Mouse (Mus musculus) limb, embryonic 13.5 days (tissue): Measurements from ENCODE around the gene Fktn. TPM values are rescaled to one million over a fixed set of nuclear protein-coding genes. Genes with fewer than 3 reads are reported as not detected.

Experiments
- ATAC-seq: fragments of 200-750 bp; cut with Nextera tagmentation; 2 replicates; pipeline ENCODE4 v1.8.0; 2017; ENCODE audit warnings: low read depth, moderate number of reproducible peaks, moderate TSS enrichment; ENCODE audit not compliant: low FRiP score
- H3K27ac ChIP-seq: fragments of 300-500 bp; sonication (generic); 2 replicates; pipeline ENCODE4 v1.5.1; 2015; ENCODE audit warnings: inconsistent platforms, mild to moderate bottlenecking, moderate library complexity
- H3K27me3 ChIP-seq: fragments of 300-500 bp; sonication (generic); 2 replicates; pipeline ENCODE4 v1.6.1; 2015; ENCODE audit warnings: mild to moderate bottlenecking, inconsistent platforms
- H3K36me3 ChIP-seq: fragments of 300-500 bp; sonication (generic); 2 replicates; pipeline ENCODE4 v1.6.1; 2015; ENCODE audit warnings: inconsistent platforms, mild to moderate bottlenecking, moderate library complexity
- H3K4me1 ChIP-seq: fragments of 300-500 bp; sonication (generic); 2 replicates; pipeline ENCODE4 v1.6.1; 2015; ENCODE audit warnings: inconsistent platforms
- H3K4me2 ChIP-seq: fragments of 300-500 bp; sonication (generic); replicated peaks from 2 replicates; pipeline ENCODE4 v1.6.1; 2015; ENCODE audit warnings: inconsistent platforms, mild to moderate bottlenecking, moderate library complexity
- H3K4me3 ChIP-seq: fragments of 300-500 bp; sonication (generic); 2 replicates; pipeline ENCODE4 v1.5.1; 2015; ENCODE audit warnings: moderate library complexity, mild to moderate bottlenecking, inconsistent platforms
- H3K9ac ChIP-seq: fragments of 300-500 bp; sonication (generic); 2 replicates; pipeline ENCODE4 v1.6.1; 2015; ENCODE audit warnings: mild to moderate bottlenecking, inconsistent platforms
- H3K9me3 ChIP-seq: fragments of 300-500 bp; sonication (generic); 2 replicates; pipeline ENCODE4 v1.6.1; 2016; ENCODE audit warnings: inconsistent platforms
- WGBS: fragments of 180-500 bp; shearing (Covaris S2); methylation state at CpG from one replicate; pipeline ENCODE4 v1.1.7; 2015; 5-methylcytosine and 5-hydroxymethylcytosine counted together
- polyA plus RNA-seq: library from polyadenylated mRNA; unstranded; fragments of >200 nt; fragmentation: Nextera tagmentation; extraction: Ambion mirVana; gene quantifications from 2 replicates; pipeline ENCODE4 v1.2.1, GENCODE M21; 2015

Fktn gene
- polyA plus RNA-seq, 1 experiment from 2014 or later = 13.4 TPM

DNA sequence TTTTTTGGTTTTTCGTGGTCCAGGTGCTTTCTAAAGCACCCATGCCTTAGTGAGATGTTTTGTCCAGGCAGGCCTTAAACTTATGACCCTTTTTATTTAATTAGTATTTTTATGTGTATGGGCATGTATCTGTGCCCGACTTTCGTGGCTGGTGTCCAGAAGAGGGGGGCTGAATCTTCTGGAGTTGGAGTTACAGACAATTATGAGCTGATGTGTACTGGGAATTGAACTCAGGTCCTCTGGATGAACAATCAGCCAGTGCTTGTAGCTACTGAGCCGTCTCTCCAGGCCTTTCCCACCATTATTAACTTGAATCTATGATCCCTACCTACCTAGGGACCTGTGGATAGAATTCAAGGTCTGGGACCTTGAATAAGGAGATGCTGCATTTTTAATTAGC lies 67.6 kb downstream of the Fktn start:
- Histone ChIP-seq H3K4me1 (peaks cover 8% of the 10 kb centered on the region), H3K4me2 (no peak overlapping the region), H3K9ac (no peak overlapping the region), H3K36me3 (no peaks in the 10 kb centered on the region), H3K27me3 (peaks cover 28% of the 10 kb centered on the region), H3K9me3 (no peaks in the 10 kb centered on the region), H3K27ac (no peak overlapping the region), H3K4me3 (no peak overlapping the region)
- no peak for ATAC-seq
- WGBS = 62% methylated on average over 4 of the region's 4 CpGs

DNA sequence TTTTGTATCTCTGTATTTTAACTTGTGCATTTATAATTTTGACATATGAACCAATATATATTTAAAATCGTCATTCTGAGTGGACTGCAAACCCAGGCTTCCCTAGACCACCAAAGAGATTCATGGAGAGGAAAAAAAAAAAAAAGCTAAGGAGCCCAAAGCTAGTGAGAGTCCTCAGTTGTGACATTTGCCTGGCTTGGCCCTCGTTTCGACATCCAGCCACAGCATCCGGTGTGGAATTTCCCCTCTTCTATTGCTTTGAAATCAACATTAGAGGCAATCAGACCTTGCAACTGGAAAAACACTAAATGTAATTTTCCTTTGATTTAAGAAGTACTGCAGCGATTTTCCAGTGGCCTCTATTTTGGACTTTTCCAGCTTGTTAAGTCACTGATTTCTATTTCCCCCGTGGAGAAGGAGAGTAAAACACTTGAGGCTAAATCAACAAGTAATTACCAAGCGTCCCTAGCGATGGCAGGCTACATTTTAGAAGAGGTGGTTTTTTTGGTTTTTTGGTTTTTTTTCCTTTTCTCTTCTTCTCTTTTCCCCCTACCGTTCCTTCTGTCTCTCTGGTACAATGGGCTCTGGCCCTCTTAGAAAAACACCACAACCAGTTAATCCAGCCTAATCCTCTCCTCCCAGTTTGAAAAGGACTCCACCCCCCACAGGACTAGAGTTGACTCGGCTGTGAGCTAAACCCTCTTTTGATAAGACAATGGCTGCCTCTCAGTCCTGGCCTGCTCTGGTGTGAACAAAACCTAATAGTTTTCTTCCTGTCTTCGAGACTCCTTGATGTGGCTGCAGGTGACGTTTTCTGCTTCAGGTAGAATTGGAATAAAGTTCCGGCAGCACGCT lies 68.6 kb downstream of the Fktn start:
- H3K27ac ChIP-seq = no peak overlapping the region
- H3K36me3 ChIP-seq = no peaks in the 10 kb centered on the region
- no peak for ATAC-seq
- no peak overlapping the region for H3K4me3 ChIP-seq
- peaks cover 18% of the 10 kb centered on the region for H3K27me3 ChIP-seq
- H3K9ac ChIP-seq = no peak overlapping the region
- 28% methylated on average over 14 of the region's 14 CpGs for WGBS
- no peak overlapping the region for H3K4me2 ChIP-seq
- no peaks in the 10 kb centered on the region for H3K9me3 ChIP-seq
- peaks cover 8% of the 10 kb centered on the region for H3K4me1 ChIP-seq

DNA sequence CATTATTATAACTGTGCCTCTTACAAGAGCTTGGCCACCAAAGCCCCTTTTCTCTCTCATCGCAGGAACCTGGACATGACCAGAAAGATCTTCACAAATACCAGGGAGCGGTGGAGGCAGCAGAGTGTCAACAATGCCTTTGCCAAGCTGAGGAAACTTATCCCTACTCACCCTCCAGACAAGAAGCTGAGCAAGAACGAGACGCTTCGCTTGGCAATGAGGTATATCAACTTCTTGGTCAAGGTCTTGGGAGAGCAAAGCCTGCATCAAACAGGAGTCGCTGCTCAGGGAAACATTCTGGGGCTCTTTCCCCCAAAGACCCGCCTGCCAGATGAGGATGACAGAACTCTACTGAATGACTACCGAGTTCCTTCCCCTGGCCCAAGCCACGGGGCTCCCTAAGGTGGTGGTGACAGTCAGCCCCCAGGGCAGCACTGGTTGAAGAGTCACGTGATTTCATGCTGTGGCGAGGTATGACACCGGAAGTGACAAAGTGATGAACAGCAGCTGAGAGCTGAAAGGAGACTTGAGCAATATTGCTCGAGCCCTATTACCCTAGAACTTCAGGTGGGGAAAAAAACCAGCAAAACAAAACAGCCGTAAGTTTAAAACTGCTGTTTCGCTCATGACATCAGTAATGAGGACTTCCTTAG lies 72.1 kb downstream of the Fktn start:
- ATAC-seq = no peak
- Histone ChIP-seq H3K27ac (no peak overlapping the region), H3K9me3 (no peaks in the 10 kb centered on the region), H3K4me1 (no peaks in the 10 kb centered on the region), H3K4me3 (no peak overlapping the region), H3K36me3 (no peaks in the 10 kb centered on the region), H3K27me3 (no peaks in the 10 kb centered on the region), H3K9ac (no peak overlapping the region), H3K4me2 (no peak overlapping the region)
- WGBS = 79% methylated on average over 15 of the region's 15 CpGs

DNA sequence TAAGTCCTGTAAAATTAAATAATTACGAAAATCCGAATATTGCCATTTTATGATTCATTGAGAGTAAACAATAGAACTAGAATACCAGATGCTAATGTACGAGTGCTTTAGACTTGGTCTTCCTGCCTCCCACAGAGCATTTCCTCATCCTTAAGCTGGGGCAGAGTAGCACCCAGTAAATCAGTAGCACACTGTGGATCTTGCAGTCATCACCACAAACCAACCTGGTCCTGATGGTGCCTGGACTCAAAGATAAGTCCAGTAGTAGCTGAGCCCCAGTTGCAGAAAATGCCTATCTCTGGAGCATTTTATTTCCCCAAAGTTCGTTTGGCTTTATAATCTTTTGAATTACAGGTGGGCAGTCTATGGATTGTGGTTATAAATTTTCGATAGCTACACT lies 73.1 kb downstream of the Fktn start:
- Histone ChIP-seq H3K27me3 (no peaks in the 10 kb centered on the region), H3K4me1 (no peaks in the 10 kb centered on the region), H3K9ac (no peak overlapping the region), H3K4me2 (no peak overlapping the region), H3K36me3 (no peaks in the 10 kb centered on the region), H3K27ac (no peak overlapping the region), H3K4me3 (no peak overlapping the region), H3K9me3 (no peaks in the 10 kb centered on the region)
- WGBS = 71% methylated on average over 5 of the region's 5 CpGs
- no peak for ATAC-seq

DNA sequence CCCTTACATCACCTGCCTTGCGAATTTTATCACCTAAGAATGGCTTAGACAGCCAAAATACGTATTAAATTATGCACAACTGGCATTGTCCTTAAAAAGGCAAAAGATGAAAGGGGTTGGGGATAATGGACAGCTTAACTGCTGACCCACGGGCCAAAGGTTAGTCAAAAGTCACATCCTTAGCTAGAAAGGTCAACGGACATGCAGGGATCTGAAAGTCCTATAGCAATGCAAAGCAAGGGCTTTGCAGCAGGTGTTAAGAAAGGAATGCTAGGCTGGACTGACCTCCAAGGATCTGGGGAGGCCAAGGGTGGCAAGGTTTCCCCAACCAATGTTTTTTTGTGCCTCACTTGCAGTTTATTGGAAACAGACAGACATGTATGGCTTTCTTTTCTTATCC lies 75.5 kb downstream of the Fktn start:
- Histone ChIP-seq H3K4me1 (no peaks in the 10 kb centered on the region), H3K9ac (no peak overlapping the region), H3K27me3 (no peaks in the 10 kb centered on the region), H3K27ac (no peak overlapping the region), H3K9me3 (no peaks in the 10 kb centered on the region), H3K36me3 (no peaks in the 10 kb centered on the region), H3K4me2 (no peak overlapping the region), H3K4me3 (no peak overlapping the region)
- ATAC-seq = no peak
- WGBS = 16% methylated on average over 4 of the region's 4 CpGs

DNA sequence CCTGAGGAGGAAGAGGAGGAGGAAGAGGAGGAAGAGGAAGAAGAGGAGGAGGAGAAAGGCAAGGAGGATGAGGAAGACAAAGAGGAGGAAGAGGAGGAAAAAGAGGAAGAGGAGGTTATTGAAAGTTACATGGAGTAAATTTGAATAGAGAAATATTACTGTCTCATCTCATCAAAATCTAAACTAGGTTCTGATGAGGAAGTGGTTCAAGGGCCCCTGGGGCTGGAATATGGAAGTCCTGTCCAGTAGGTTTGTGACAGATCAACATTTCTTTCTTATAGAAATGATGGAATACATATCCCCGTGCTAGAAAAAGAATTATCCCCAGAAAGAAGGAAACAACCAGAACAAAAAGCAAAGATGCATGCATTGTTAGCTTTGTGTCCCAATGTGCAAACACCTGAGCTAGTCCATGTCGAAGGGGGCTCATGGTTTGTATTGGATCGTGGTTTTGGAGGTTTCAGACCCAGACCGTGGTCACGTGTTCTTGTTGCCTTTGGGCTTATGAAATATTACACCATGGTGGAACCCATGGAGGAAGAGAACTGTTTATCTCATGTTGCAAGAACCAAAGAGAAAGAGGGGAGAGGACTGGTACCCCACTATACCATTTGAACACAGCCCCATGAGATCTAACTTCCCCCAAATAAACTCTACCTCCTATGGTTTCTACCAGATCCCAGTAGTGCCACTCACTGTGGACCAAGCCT lies 80.6 kb downstream of the Fktn start:
- no peak for ATAC-seq
- Histone ChIP-seq H3K27me3 (no peaks in the 10 kb centered on the region), H3K36me3 (no peaks in the 10 kb centered on the region), H3K27ac (no peak overlapping the region), H3K4me1 (0 out of 2 replicates have a peak, but pooled peaks cover 2% of the 10 kb centered on the region), H3K9ac (no peak overlapping the region), H3K4me3 (no peak overlapping the region), H3K4me2 (no peak overlapping the region), H3K9me3 (no peaks in the 10 kb centered on the region)
- WGBS = 91% methylated on average over 5 of the region's 5 CpGs

DNA sequence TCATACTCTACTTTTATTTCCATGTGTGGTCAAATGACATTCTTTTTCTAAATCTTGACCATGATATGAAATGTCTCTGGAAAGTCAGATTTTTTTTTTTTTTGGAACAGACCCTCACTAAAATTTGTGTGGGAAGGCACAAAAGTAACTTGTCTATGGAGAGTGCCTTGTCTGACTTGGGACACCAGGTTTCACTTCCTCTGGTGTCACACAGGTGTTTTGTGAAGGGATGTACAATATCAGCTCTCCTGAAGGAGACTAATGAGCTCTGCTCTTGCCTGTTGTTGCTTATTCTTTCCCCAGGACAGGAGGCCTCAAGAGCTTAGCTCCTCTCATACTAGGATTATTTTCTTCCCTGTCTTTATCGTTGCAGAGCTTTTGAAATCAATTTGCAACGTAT lies 81.3 kb downstream of the Fktn start:
- no peak for ATAC-seq
- H3K4me1 ChIP-seq = peaks cover 3% of the 10 kb centered on the region; the same call in 1 of the 2 replicates
- no peak overlapping the region for H3K4me2 ChIP-seq
- H3K36me3 ChIP-seq = no peaks in the 10 kb centered on the region
- no peak overlapping the region for H3K27ac ChIP-seq
- H3K4me3 ChIP-seq = no peak overlapping the region
- WGBS = 73% methylated on average over 2 of the region's 2 CpGs
- H3K9me3 ChIP-seq = no peaks in the 10 kb centered on the region
- H3K9ac ChIP-seq = no peak overlapping the region
- H3K27me3 ChIP-seq = no peaks in the 10 kb centered on the region

DNA sequence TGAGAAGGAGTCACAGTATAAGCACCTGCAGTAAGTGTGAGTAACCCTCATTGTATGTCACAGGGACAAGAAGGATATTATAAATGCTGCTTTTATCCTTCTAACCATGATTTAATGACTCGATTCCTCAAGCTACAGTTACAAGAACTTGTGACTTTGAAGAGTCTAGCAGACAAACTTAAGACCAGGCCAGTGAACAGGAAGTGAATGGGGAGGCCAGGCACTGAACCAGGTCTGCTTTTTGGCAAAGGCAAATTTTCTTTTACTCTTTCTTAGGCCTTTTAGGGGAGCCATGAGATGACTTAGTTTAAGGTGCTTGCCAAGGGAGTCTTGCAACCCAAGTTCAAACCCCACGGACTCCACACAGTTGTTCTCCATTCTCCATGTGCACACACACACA lies 81.9 kb downstream of the Fktn start:
- Histone ChIP-seq H3K9ac (no peak overlapping the region), H3K4me1 (peaks cover 3% of the 10 kb centered on the region; the same call in 1 of the 2 replicates), H3K4me3 (no peak overlapping the region), H3K36me3 (no peaks in the 10 kb centered on the region), H3K9me3 (no peaks in the 10 kb centered on the region), H3K27ac (no peak overlapping the region), H3K4me2 (no peak overlapping the region), H3K27me3 (no peaks in the 10 kb centered on the region)
- 83% methylated on average over 2 of the region's 2 CpGs for WGBS
- ATAC-seq = no peak

DNA sequence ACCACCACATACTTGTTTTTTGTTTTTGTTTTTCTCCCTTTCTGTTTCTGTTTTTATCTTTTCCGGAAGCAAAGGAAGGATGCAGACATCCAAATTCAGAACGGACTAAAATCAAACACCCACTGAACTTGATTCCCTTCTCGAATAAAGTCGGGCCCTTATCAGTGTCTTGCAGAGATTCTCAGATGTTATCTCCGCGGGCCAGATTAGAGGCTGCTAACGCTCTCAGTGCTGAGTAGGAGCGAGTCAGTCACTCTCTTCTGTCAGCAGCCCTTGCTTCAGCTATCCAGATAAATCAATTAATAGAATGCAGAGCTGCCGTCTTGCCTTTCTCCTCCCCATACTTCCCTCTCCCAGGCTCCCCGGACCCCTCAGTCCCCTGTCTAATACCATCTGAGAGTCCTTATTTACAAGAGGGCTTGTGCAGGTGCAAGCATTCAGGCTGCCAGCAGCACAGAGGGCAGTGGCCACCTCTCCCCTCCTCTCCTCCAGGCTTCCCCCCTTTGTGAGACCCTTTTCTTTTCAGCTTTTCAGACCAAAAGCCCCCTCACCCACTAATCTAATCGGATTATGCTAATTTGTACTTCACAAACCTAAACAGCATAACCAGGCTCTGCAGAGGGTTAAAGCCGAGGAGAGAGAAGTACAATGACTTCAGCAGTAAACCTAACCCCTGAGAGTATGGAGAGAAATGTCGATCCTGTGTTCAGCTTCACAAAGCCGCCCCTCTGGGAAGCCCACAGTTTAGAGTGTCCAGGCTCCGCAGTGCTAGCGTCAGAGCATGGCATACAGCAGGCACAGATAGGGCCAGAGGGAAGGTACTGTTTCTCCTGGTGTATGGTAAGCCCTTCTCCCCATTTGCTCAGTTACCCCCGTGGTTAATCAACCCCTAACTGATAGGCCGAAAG lies 83.3 kb downstream of the Fktn start:
- H3K36me3 ChIP-seq = no peaks in the 10 kb centered on the region
- H3K4me1 ChIP-seq = peaks cover 3% of the 10 kb centered on the region; the same call in 1 of the 2 replicates
- H3K4me3 ChIP-seq = no peak overlapping the region
- H3K9ac ChIP-seq = no peak overlapping the region
- 34% methylated on average over 18 of the region's 18 CpGs for WGBS
- H3K9me3 ChIP-seq = no peaks in the 10 kb centered on the region
- ATAC-seq = no peak
- no peaks in the 10 kb centered on the region for H3K27me3 ChIP-seq
- no peak overlapping the region for H3K4me2 ChIP-seq
- no peak overlapping the region for H3K27ac ChIP-seq

DNA sequence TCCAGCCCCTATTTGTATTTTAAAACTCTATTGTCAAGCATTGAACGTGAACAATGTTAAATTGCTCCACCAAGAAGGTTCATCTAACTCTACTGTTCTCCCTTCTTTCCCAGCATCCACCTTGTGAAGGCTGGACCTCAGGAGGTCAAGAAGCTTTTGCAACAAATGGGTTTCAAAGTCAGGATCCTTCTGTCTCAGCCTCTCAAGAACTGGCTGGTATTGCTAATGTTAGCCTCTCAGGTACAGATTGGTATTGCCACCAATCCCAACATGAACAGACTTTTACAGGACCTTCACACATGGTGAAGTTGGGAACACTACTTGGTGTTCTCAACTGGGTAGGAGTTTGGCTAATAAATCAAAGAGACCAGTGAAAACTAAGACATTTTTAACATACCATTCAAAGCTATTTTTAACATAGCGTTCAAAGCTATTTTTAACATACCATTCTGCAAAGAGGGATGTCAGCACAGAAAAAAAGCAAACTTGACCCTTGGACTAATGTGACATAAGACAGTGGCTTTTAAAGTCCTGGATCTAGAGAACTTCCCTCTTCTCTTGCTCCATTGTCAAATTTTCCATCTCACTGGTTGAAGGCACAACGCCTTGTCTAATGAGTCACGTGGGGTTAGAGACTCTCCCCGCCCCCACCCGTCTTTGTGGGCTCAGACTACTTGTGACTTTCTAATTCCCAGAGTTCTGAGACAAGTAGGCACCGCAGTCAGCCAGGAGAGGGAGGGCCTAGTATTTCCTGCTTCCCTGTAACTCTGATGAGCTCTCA lies 85.3 kb downstream of the Fktn start:
- ATAC-seq = no peak
- Histone ChIP-seq H3K9ac (no peak overlapping the region), H3K4me2 (no peak overlapping the region), H3K4me1 (peaks cover 3% of the 10 kb centered on the region; the same call in 1 of the 2 replicates), H3K36me3 (no peaks in the 10 kb centered on the region), H3K27ac (no peak overlapping the region), H3K4me3 (no peak overlapping the region), H3K9me3 (no peaks in the 10 kb centered on the region), H3K27me3 (no peaks in the 10 kb centered on the region)
- 65% methylated on average over 7 of the region's 7 CpGs for WGBS

DNA sequence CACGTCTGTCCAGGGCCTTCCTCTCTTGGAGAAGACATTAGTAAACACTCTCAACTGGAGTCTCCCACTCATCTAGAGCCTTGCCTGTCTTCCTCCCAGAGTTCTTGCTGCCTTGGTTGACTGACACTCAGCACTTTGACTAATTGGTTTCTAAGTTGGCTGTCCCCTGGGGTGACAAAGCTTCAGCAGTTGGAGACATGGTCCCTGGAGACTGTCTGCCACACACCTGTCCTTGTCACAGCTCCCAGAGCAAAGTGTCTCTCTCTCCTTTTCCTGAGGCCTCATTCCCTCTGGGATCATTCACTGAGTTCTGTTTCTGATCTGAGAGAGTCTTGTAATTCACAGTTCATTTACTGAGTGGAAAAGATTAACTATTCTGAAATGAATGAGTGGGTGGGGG lies 86.0 kb downstream of the Fktn start:
- ATAC-seq = no peak
- H3K36me3 ChIP-seq = no peaks in the 10 kb centered on the region
- no peak overlapping the region for H3K27ac ChIP-seq
- WGBS = 69% methylated on average over 1 of the region's 1 CpGs
- no peak overlapping the region for H3K4me2 ChIP-seq
- peaks cover 3% of the 10 kb centered on the region; the same call in 1 of the 2 replicates for H3K4me1 ChIP-seq
- H3K27me3 ChIP-seq = no peaks in the 10 kb centered on the region
- 0 out of 2 replicates have a peak, but pooled peaks cover 2% of the 10 kb centered on the region for H3K9me3 ChIP-seq
- no peak overlapping the region for H3K4me3 ChIP-seq
- no peak overlapping the region for H3K9ac ChIP-seq
